Mouse (Mus musculus) hindbrain, embryonic 10.5 days (tissue): Measurements from ENCODE around the gene Spire2. TPM values are rescaled to one million over a fixed set of nuclear protein-coding genes. Genes with fewer than 3 reads are reported as not detected.
"Not testable (repeated sequence)": the region's sequence is repeated elsewhere in the genome, so short reads cannot be mapped to it uniquely, and the experiment has no call there.

Source experiments
- DNase-seq: peaks from one replicate; pipeline ENCODE4 v3.0.0-alpha.2; 2017; ENCODE audit warnings: low spot score
- H3K27ac ChIP-seq: fragments of 300-500 bp; sonication (generic); 2 replicates; pipeline ENCODE4 v1.5.1; 2016; ENCODE audit warnings: mild to moderate bottlenecking, moderate library complexity
- H3K27me3 ChIP-seq: fragments of 300-500 bp; sonication (generic); 2 replicates; pipeline ENCODE4 v1.6.1; 2016; ENCODE audit warnings: mild to moderate bottlenecking; ENCODE audit not compliant: poor library complexity, insufficient read depth, severe bottlenecking
- H3K36me3 ChIP-seq: fragments of 300-500 bp; sonication (generic); 2 replicates; pipeline ENCODE4 v1.6.1; 2016; ENCODE audit warnings: mild to moderate bottlenecking, moderate library complexity
- H3K4me1 ChIP-seq: fragments of 300-500 bp; sonication (generic); replicated peaks from 2 replicates; pipeline ENCODE4 v1.6.1; 2016; ENCODE audit warnings: mild to moderate bottlenecking
- H3K4me3 ChIP-seq: fragments of 300-500 bp; sonication (generic); 2 replicates; pipeline ENCODE4 v1.5.1; 2016; ENCODE audit warnings: mild to moderate bottlenecking, moderate library complexity
- H3K9me3 ChIP-seq: fragments of 300-500 bp; sonication (generic); 2 replicates; pipeline ENCODE4 v1.6.1; 2016; ENCODE audit warnings: mild to moderate bottlenecking, moderate library complexity
- WGBS: fragments of 180-500 bp; shearing (Covaris S2); methylation state at CpG from one replicate; pipeline ENCODE4 v1.1.7; 2016; 5-methylcytosine and 5-hydroxymethylcytosine counted together
- polyA plus RNA-seq: library from polyadenylated mRNA; unstranded; fragments of >200 nt; fragmentation: Nextera tagmentation; extraction: Ambion mirVana; gene quantifications from 2 replicates; pipeline ENCODE4 v1.2.1, GENCODE M21; 2016

Spire2 gene
- 10.8 and 19.5 TPM in 2 replicates for polyA plus RNA-seq

DNA sequence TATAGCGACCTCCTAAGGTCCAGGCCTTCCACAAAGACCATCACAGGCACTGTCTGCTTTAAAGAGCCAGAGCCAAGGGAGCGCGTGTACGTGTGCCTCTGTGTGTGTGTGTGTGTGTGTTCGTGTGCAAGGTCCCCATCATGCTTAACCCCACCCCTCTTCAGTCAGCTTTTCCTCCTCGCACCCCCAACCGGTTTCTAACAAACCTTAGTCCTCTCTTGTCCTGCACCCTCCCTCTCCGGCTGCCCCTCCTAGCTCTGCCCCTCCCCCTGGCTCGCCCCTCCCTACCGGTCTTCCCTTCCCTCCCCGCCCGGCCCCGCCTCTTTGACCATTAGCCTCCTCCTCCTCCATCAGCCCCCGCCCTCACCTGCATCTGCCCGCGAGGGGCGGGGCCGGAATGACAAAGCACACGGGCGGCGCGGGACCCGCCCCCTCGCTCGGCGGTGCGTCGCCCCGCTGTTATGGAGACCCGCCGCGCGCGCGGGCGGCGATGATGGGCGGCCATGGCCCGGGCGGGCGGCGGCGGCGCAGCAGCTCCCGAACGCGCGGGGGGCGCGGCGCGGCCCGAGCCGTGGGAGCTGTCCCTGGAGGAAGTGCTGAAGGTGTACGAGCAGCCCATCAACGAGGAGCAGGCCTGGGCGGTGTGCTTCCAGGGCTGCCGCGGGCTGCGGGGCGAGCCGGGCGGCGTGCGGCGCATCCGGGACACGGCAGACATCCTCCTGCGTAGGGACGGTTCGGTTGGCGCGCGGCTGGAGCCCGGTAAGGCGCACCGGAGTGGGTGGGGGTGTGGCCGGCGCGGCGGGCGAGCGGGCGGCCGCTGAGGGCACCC is at the start of gene Spire2:
Gene Spire2 (plus strand): TSS at position 452 of the 829 bp plus-strand sequence.
- under 1% methylated on average over 84 of the region's 85 CpGs for WGBS

DNA sequence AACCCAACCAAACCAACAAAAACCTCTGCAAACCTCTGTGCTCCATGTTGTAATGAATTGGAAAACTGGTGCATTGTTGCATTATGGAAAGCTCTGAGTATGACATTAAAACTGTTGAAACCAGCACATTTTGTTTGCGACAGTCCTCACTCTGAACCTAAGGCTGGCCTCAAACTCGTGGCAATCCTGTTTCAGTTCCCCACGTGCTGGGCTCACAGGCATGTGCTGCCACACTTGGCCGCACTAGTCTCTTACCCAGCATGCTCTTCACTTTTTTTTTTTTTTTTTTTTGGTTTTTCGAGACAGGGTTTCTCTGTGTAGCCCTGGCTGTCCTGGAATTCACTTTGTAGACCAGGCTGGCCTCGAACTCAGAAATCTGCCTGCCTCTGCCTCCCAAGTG is 49.5 kb upstream of the Spire2 start:
- not testable (repeated sequence) for H3K27ac ChIP-seq, H3K9me3 ChIP-seq, DNase-seq, H3K4me3 ChIP-seq, H3K27me3 ChIP-seq, H3K4me1 ChIP-seq
- WGBS: 85% methylated on average over 6 of the region's 6 CpGs
- H3K36me3 ChIP-seq: peaks cover 77% of the 10 kb centered on the region

More for the DNA sequence above, at the start of gene Spire2:
- Histone ChIP-seq H3K4me1 (peaks cover 35% of the 10 kb centered on the region), H3K27ac (peak within 1 kb of the TSS; percentile 90), H3K9me3 (no peaks in the 10 kb centered on the region), H3K27me3 (peaks cover 22% of the 10 kb centered on the region), H3K36me3 (no peaks in the 10 kb centered on the region), H3K4me3 (peak within 1 kb of the TSS; percentile 87)
- DNase-seq: peak; percentile 86

DNA sequence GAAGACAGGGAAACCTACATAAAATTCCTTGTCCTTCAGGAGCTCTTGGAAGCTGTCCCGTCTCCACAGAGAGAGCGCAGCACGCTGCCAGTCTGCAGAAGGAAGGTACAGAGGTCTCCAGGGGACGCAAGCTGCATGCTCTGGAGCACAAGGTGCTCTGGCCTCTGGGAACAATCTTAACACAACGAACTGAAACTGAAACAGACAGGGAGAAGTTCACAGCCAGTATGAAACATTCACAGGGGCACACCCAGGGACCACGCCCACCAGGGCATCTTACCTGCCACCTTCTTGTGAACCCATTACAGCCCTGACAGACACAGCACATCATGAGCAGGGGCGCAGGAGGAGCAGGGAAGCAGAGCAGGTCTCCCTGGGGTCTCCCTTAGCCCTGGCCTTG is 48.5 kb upstream of the Spire2 start:
- WGBS: 90% methylated on average over 7 of the region's 7 CpGs
- H3K36me3 ChIP-seq: peaks cover 77% of the 10 kb centered on the region
- H3K27ac ChIP-seq: no peak overlapping the region
- no peak for DNase-seq
- H3K4me3 ChIP-seq: no peak overlapping the region
- no peaks in the 10 kb centered on the region for H3K9me3 ChIP-seq
- no peaks in the 10 kb centered on the region for H3K27me3 ChIP-seq
- H3K4me1 ChIP-seq: no peaks in the 10 kb centered on the region

DNA sequence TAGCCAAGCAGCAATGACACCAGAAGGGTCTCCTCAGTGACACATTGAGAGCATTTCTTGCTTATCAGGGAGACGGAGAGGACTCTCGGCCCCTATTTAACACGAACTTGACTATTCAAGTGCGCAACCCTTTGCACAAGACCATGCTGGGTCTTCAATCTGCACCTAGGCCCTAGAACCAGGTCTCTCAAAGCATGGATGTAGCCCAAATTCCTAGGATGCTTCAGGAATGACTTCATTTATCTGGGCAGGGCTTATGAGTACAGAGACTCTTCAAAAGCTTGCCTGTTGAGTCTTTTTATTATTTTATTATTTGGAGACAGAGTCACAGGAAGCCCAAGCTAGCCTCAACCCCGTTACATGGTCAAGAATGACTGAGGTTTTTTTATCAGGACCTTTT is 48.0 kb upstream of the Spire2 start:
- peaks cover 78% of the 10 kb centered on the region for H3K36me3 ChIP-seq
- no peak overlapping the region for H3K27ac ChIP-seq
- no peak overlapping the region for H3K4me3 ChIP-seq
- no peaks in the 10 kb centered on the region for H3K27me3 ChIP-seq
- WGBS: 93% methylated on average over 5 of the region's 5 CpGs
- no peaks in the 10 kb centered on the region for H3K9me3 ChIP-seq
- no peaks in the 10 kb centered on the region for H3K4me1 ChIP-seq
- no peak for DNase-seq

DNA sequence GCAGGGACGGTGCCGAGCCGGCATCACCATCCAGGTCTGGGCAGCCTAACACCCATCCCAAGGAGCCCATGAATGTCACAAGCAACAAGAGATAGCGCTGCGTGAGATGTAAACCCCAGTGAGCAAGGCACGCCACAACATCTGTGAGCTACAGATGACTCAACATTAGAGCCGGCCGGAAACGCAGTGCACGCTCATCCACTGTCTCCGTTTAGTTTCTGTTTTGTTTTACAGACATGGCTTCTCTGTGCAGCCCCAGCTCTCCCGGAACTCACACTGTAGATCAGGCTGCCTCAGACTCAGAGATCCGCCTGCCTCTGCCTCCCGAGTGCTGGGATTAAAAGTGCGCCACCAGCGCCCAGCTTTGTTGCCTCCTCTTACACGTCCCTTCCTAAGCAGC is 45.2 kb upstream of the Spire2 start:
- Histone ChIP-seq H3K4me3 (no peak overlapping the region), H3K27ac (no peak overlapping the region), H3K9me3 (no peaks in the 10 kb centered on the region), H3K4me1 (no peaks in the 10 kb centered on the region), H3K27me3 (no peaks in the 10 kb centered on the region), H3K36me3 (peaks cover 78% of the 10 kb centered on the region)
- WGBS: 94% methylated on average over 17 of the region's 17 CpGs
- no peak for DNase-seq

DNA sequence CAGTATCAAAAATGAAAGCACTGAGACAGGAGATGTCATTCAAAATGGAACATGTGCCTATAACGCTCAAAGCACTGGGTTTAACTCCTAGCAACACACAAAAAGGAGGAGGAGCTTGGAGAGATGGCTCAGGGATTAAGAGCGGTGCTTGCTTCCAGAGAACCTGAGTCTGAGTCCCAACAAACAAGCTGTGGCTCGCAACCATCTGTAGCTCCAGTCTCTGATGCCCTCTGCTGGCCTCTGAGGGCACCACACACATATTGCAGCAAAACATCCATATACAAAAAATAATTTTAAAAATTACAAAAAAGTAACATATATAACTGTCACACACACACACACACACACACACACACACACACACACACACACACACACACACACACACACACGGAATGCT is 42.3 kb upstream of the Spire2 start:
- no peak overlapping the region for H3K4me3 ChIP-seq
- H3K27ac ChIP-seq: no peak overlapping the region
- peaks cover 91% of the 10 kb centered on the region for H3K36me3 ChIP-seq
- no peaks in the 10 kb centered on the region for H3K9me3 ChIP-seq
- no peaks in the 10 kb centered on the region for H3K27me3 ChIP-seq
- DNase-seq: peak; percentile 20
- 74% methylated on average over 4 of the region's 4 CpGs for WGBS
- H3K4me1 ChIP-seq: no peaks in the 10 kb centered on the region

DNA sequence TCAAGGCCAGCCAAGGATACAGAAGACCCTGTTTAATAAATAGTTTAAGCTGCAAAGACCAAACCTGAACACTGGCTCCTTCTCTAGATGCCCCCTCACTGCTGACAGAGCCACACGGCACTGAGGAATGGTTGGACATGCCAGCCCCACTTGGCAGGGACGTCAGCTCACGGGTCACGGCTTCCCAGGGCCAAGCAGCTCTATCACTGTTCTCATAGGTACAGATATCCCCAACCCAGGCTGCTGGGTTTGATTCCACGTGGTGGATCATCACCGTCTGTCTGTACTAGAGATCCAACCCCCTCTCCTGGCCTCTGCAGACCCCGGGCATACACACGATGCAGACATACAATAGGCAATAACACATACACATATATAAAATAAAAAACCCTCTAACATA is 41.8 kb upstream of the Spire2 start:
- Histone ChIP-seq H3K4me1 (no peaks in the 10 kb centered on the region), H3K9me3 (no peaks in the 10 kb centered on the region), H3K4me3 (no peak overlapping the region), H3K36me3 (peaks cover 93% of the 10 kb centered on the region), H3K27me3 (no peaks in the 10 kb centered on the region), H3K27ac (no peak overlapping the region)
- DNase-seq: no peak
- WGBS: 94% methylated on average over 8 of the region's 8 CpGs

DNA sequence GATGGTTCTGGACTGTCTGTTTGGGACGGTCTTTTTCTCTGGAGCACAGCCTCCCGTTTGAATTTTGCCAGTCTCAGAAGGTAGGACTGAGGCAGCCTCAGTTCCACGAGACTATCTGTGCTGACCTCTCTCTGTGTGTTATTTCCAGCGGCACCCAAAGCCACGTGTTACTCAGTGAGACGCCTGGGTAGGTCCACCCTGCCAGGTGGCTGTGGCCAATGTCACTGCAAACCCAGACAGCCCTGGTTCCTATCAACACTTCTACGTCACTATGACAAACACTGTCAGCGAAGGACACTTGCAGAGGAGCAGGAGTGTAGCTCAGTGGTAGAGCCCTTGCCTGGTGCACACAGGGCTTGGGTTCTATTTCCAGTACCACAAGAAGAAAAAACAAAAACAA is 40.8 kb upstream of the Spire2 start:
- peaks cover 93% of the 10 kb centered on the region for H3K36me3 ChIP-seq
- no peak for DNase-seq

DNA sequence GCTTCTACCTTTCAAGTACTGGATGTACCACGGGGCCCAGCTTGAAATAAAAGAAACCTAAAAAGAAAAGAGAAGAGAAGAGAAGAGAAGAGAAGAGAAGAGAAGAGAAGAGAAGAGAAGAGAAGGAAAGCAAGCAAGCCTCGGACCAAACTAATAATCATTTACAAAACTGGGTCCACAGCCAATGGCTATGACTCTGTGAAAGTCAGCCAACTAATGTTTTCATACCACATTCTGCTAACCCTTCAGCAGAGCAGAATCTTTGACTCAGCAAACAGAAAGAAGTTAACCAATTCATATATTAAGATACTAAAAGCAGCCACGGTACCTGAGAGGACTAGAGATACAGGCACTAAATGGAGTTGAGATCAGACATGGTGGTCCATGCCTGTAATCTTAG is 40.2 kb upstream of the Spire2 start:
- Histone ChIP-seq H3K36me3 (peaks cover 93% of the 10 kb centered on the region), H3K9me3 (no peaks in the 10 kb centered on the region), H3K4me3 (no peak overlapping the region), H3K27ac (no peak overlapping the region), H3K27me3 (no peaks in the 10 kb centered on the region), H3K4me1 (no peaks in the 10 kb centered on the region)
- WGBS: 91% methylated on average over 3 of the region's 3 CpGs
- no peak for DNase-seq

More for the DNA sequence above, 40.8 kb upstream of the Spire2 start:
- Histone ChIP-seq H3K4me1 (no peaks in the 10 kb centered on the region), H3K27me3 (no peaks in the 10 kb centered on the region), H3K27ac (no peak overlapping the region), H3K9me3 (no peaks in the 10 kb centered on the region), H3K4me3 (no peak overlapping the region)
- WGBS: 93% methylated on average over 8 of the region's 8 CpGs

DNA sequence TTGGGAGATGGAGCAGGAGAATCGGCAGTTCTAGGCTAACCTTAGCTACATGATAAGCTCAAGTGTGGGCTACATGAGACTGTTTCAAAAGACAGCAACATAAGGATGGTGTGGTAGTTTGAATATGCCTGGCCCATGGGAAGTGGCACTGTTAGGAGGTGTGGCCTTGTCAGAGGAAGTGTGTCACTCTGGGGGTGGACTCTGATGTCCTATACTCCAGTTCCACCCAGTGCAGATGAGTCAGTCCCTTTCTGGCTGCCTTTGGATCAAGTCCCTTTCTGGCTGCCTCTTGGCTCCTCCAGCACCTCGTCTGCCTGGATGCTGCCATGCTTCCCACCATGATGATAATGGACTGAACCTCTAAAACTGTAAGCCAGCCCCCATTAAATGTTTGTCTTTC is 39.7 kb upstream of the Spire2 start:
- Histone ChIP-seq H3K4me1 (no peaks in the 10 kb centered on the region), H3K4me3 (no peak overlapping the region), H3K9me3 (no peaks in the 10 kb centered on the region), H3K36me3 (peaks cover 93% of the 10 kb centered on the region), H3K27ac (no peak overlapping the region), H3K27me3 (no peaks in the 10 kb centered on the region)
- DNase-seq: no peak
- 88% methylated on average over 2 of the region's 2 CpGs for WGBS

DNA sequence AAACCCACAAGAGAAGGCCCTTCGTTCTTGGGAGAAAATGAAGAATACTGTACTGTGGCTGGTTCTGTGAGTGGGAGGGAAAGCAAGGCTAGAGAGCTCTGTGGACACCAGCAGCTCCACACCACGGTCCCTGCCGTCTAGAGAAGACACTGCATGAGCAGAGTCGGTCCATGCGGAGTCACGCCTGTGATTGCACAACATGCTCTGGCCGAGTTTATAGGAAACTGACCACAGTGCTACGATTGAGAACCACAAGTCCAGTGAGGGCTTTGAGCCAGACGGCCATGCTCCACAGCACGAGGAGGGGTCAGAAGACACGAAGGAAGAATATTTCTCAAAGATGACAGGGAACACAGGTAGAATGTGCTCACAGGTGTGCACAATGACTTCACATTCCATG is 34.2 kb upstream of the Spire2 start:
- no peak overlapping the region for H3K4me3 ChIP-seq
- no peaks in the 10 kb centered on the region for H3K9me3 ChIP-seq
- DNase-seq: no peak
- 93% methylated on average over 11 of the region's 11 CpGs for WGBS
- H3K36me3 ChIP-seq: peaks cover 85% of the 10 kb centered on the region
- no peaks in the 10 kb centered on the region for H3K4me1 ChIP-seq
- H3K27me3 ChIP-seq: no peaks in the 10 kb centered on the region
- no peak overlapping the region for H3K27ac ChIP-seq

DNA sequence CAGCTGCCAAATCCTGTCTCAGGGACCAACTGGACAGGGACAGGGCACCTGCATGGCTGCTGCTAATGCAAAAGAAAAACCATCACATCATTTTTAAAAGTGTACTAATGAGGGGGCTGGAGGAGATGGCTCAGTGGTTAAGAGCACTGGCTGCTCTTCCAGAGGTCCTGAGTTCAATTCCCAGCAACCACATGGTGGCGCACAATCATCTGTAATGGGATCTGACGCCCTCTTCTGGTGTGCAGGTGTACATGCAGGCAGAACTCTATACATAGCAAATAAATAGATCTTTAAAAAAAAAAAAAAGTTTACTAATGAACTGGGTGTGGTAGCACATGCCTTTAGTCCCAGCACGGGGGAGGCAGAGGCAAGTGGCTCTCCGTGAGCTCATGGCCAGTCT is 23.8 kb upstream of the Spire2 start:
- Histone ChIP-seq H3K27me3 (no peaks in the 10 kb centered on the region), H3K4me1 (no peaks in the 10 kb centered on the region), H3K4me3 (no peak overlapping the region), H3K36me3 (peaks cover 87% of the 10 kb centered on the region), H3K9me3 (no peaks in the 10 kb centered on the region), H3K27ac (no peak overlapping the region)
- no peak for DNase-seq
- WGBS: 74% methylated on average over 4 of the region's 4 CpGs

DNA sequence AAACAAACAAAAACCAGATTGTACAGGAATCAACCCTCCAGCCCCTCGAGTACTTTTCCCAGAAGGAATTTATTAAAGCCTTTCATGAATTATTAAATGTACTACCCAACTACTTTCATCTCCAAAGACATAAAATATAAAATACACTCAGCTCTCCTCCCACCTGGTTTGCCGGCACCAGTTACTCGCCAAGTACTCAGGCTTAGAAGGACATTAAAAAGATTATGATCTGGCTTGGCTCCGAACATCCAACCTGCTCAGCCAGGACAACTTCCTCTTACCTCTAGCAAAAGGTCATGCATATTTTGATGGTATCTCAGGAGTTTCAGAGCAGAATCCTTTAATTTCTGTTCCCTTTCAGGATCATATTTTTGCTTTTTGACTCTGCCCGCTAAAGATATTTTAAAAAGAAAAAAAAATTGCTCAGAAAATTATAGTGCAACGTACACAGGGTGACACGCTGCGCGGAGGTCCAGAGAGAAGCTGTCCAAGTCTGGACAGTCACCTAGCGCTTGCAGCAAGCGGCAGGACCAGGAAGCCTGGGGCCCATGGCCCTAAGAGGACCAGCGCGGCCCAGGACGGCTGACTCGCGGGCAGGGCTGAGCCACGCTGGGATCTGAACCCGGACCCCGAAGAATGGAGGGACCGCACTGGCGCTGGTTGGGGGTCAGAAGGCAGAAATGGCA is 14.6 kb upstream of the Spire2 start:
- Histone ChIP-seq H3K4me1 (peaks cover 21% of the 10 kb centered on the region), H3K27ac (peak overlapping the region; percentile 89), H3K27me3 (no peaks in the 10 kb centered on the region), H3K36me3 (peaks cover 10% of the 10 kb centered on the region), H3K4me3 (peak overlapping the region; percentile 76), H3K9me3 (no peaks in the 10 kb centered on the region)
- 11% methylated on average over 21 of the region's 21 CpGs for WGBS
- DNase-seq: no peak
